Mouse (Mus musculus): Measurements from ENCODE around the gene Tspan17. TPM values are rescaled to one million over a fixed set of nuclear protein-coding genes. Genes with fewer than 3 reads are reported as not detected.

The Tspan17 gene
- polyA plus RNA-seq, 1 experiment from 2014 or later = 3.9 TPM

- no peak overlapping the region for H3K27ac ChIP-seq (ENCODE audit: low read depth, low read length)
- H3K27me3 ChIP-seq (ENCODE audit: control insufficient read depth, insufficient read depth, low read length) = peaks cover 43% of the 10 kb centered on the region
- H3K4me1 ChIP-seq (ENCODE audit: control insufficient read depth, insufficient read depth, low read length) = peaks cover 6% of the 10 kb centered on the region; the same call in 1 of the 2 replicates
- ATAC-seq (replicated peaks; ENCODE audit: insufficient number of reproducible peaks, low FRiP score, low TSS enrichment) = no peak
- no peaks in the 10 kb centered on the region for H3K36me3 ChIP-seq (ENCODE audit: control insufficient read depth, insufficient read depth, low read length)
- no peak overlapping the region for H3K4me2 ChIP-seq
- no peak overlapping the region for H3K9ac ChIP-seq (ENCODE audit: low read depth, low read length)
- no peak overlapping the region for H3K4me3 ChIP-seq (ENCODE audit: low read depth, low read length)
- H3K9me3 ChIP-seq (replicated peaks; ENCODE audit: control insufficient read depth, low read length) = no peaks in the 10 kb centered on the region
- WGBS (ENCODE audit: insufficient replicate concordance) = 62% methylated on average over 10 of the region's 10 CpGs
These were observed 36.5 kb upstream of the Tspan17 start for GRCm38 (mm10) chr13:54752656-54753055.

- H3K4me2 ChIP-seq = no peak overlapping the region
- H3K4me1 ChIP-seq (ENCODE audit: control insufficient read depth, insufficient read depth, low read length) = peaks cover 13% of the 10 kb centered on the region; the same call in 1 of the 2 replicates
- no peak overlapping the region for H3K9ac ChIP-seq (ENCODE audit: low read depth, low read length)
- no peaks in the 10 kb centered on the region for H3K36me3 ChIP-seq (ENCODE audit: control insufficient read depth, insufficient read depth, low read length)
- ATAC-seq (replicated peaks; ENCODE audit: insufficient number of reproducible peaks, low FRiP score, low TSS enrichment) = no peak
- WGBS (ENCODE audit: insufficient replicate concordance) = 59% methylated on average over 6 of the region's 6 CpGs
- H3K27ac ChIP-seq (ENCODE audit: low read depth, low read length) = no peak overlapping the region
- no peak overlapping the region for H3K4me3 ChIP-seq (ENCODE audit: low read depth, low read length)
- peaks cover 40% of the 10 kb centered on the region for H3K27me3 ChIP-seq (ENCODE audit: control insufficient read depth, insufficient read depth, low read length)
- no peaks in the 10 kb centered on the region for H3K9me3 ChIP-seq (replicated peaks; ENCODE audit: control insufficient read depth, low read length)
These were observed 35.4 kb upstream of the Tspan17 start for GRCm38 (mm10) chr13:54753733-54754132.

GRCm38 (mm10) chr13:54754169-54755080, 34.8 kb upstream of the Tspan17 start:
- Histone ChIP-seq H3K27ac (ENCODE audit: low read depth, low read length) (no peak overlapping the region), H3K4me1 (ENCODE audit: control insufficient read depth, insufficient read depth, low read length) (peaks cover 12% of the 10 kb centered on the region; the same call in 1 of the 2 replicates), H3K27me3 (ENCODE audit: control insufficient read depth, insufficient read depth, low read length) (peaks cover 40% of the 10 kb centered on the region), H3K36me3 (ENCODE audit: control insufficient read depth, insufficient read depth, low read length) (no peaks in the 10 kb centered on the region), H3K9me3 (replicated peaks; ENCODE audit: control insufficient read depth, low read length) (no peaks in the 10 kb centered on the region), H3K4me3 (ENCODE audit: low read depth, low read length) (no peak overlapping the region), H3K9ac (ENCODE audit: low read depth, low read length) (no peak overlapping the region), H3K4me2 (no peak overlapping the region)
- no peak for ATAC-seq (replicated peaks; ENCODE audit: insufficient number of reproducible peaks, low FRiP score, low TSS enrichment)
- WGBS (ENCODE audit: insufficient replicate concordance) = 30% methylated on average over 12 of the region's 12 CpGs

- peaks cover 40% of the 10 kb centered on the region for H3K27me3 ChIP-seq (ENCODE audit: control insufficient read depth, insufficient read depth, low read length)
- H3K4me3 ChIP-seq (ENCODE audit: low read depth, low read length) = no peak overlapping the region
- no peak overlapping the region for H3K27ac ChIP-seq (ENCODE audit: low read depth, low read length)
- no peak for ATAC-seq (replicated peaks; ENCODE audit: insufficient number of reproducible peaks, low FRiP score, low TSS enrichment)
- H3K4me1 ChIP-seq (ENCODE audit: control insufficient read depth, insufficient read depth, low read length) = peaks cover 8% of the 10 kb centered on the region; the same call in 1 of the 2 replicates
- no peak overlapping the region for H3K4me2 ChIP-seq
- no peaks in the 10 kb centered on the region for H3K36me3 ChIP-seq (ENCODE audit: control insufficient read depth, insufficient read depth, low read length)
- WGBS (ENCODE audit: insufficient replicate concordance) = 8% methylated on average over 9 of the region's 9 CpGs
- H3K9me3 ChIP-seq (replicated peaks; ENCODE audit: control insufficient read depth, low read length) = no peaks in the 10 kb centered on the region
- no peak overlapping the region for H3K9ac ChIP-seq (ENCODE audit: low read depth, low read length)
These were observed 33.9 kb upstream of the Tspan17 start for GRCm38 (mm10) chr13:54755201-54755830.

- Histone ChIP-seq H3K9ac (ENCODE audit: low read depth, low read length) (no peak overlapping the region), H3K27ac (ENCODE audit: low read depth, low read length) (no peak overlapping the region), H3K4me1 (ENCODE audit: control insufficient read depth, insufficient read depth, low read length) (peaks cover 8% of the 10 kb centered on the region; the same call in 1 of the 2 replicates), H3K9me3 (replicated peaks; ENCODE audit: control insufficient read depth, low read length) (no peaks in the 10 kb centered on the region), H3K4me2 (no peak overlapping the region), H3K4me3 (ENCODE audit: low read depth, low read length) (no peak overlapping the region), H3K36me3 (ENCODE audit: control insufficient read depth, insufficient read depth, low read length) (no peaks in the 10 kb centered on the region), H3K27me3 (ENCODE audit: control insufficient read depth, insufficient read depth, low read length) (peaks cover 44% of the 10 kb centered on the region)
- ATAC-seq (replicated peaks; ENCODE audit: insufficient number of reproducible peaks, low FRiP score, low TSS enrichment) = no peak
- 80% methylated on average over 8 of the region's 8 CpGs for WGBS (ENCODE audit: insufficient replicate concordance)
These were observed 32.9 kb upstream of the Tspan17 start for GRCm38 (mm10) chr13:54756156-54756712.

GRCm38 (mm10) chr13:54757093-54757830, 31.9 kb upstream of the Tspan17 start:
- WGBS (ENCODE audit: insufficient replicate concordance) = 44% methylated on average over 10 of the region's 10 CpGs
- H3K4me2 ChIP-seq = peak overlapping the region; percentile 66
- peaks cover 48% of the 10 kb centered on the region for H3K27me3 ChIP-seq (ENCODE audit: control insufficient read depth, insufficient read depth, low read length)
- H3K9ac ChIP-seq (ENCODE audit: low read depth, low read length) = no peak overlapping the region
- no peaks in the 10 kb centered on the region for H3K9me3 ChIP-seq (replicated peaks; ENCODE audit: control insufficient read depth, low read length)
- ATAC-seq (replicated peaks; ENCODE audit: insufficient number of reproducible peaks, low FRiP score, low TSS enrichment) = no peak
- H3K4me1 ChIP-seq (ENCODE audit: control insufficient read depth, insufficient read depth, low read length) = peaks cover 8% of the 10 kb centered on the region; the same call in 1 of the 2 replicates
- no peak overlapping the region for H3K27ac ChIP-seq (ENCODE audit: low read depth, low read length)
- no peaks in the 10 kb centered on the region for H3K36me3 ChIP-seq (ENCODE audit: control insufficient read depth, insufficient read depth, low read length)
- peak overlapping the region; percentile 37; the same call in 1 of the 2 replicates for H3K4me3 ChIP-seq (ENCODE audit: low read depth, low read length)

- WGBS (ENCODE audit: insufficient replicate concordance) = under 1% methylated on average over 43 of the region's 43 CpGs
- H3K27me3 ChIP-seq (ENCODE audit: control insufficient read depth, insufficient read depth, low read length) = peaks cover 53% of the 10 kb centered on the region
- peak; percentile 70 for ATAC-seq (replicated peaks; ENCODE audit: insufficient number of reproducible peaks, low FRiP score, low TSS enrichment)
- peak overlapping the region; percentile 37 for H3K4me3 ChIP-seq (ENCODE audit: low read depth, low read length)
- H3K4me1 ChIP-seq (ENCODE audit: control insufficient read depth, insufficient read depth, low read length) = peaks cover 8% of the 10 kb centered on the region; the same call in 1 of the 2 replicates
- peak overlapping the region; percentile 66 for H3K4me2 ChIP-seq
- no peak overlapping the region for H3K27ac ChIP-seq (ENCODE audit: low read depth, low read length)
- H3K9me3 ChIP-seq (replicated peaks; ENCODE audit: control insufficient read depth, low read length) = no peaks in the 10 kb centered on the region
- H3K9ac ChIP-seq (ENCODE audit: low read depth, low read length) = no peak overlapping the region
- no peaks in the 10 kb centered on the region for H3K36me3 ChIP-seq (ENCODE audit: control insufficient read depth, insufficient read depth, low read length)
These were observed 31.0 kb upstream of the Tspan17 start for GRCm38 (mm10) chr13:54758045-54758755.

Data from heart, embryonic 11.5 days (tissue).